Mouse (Mus musculus) layer of hippocampus, postnatal 14 days (tissue): ENCODE data around the gene Veph1. TPM values are rescaled to one million over a fixed set of nuclear protein-coding genes. Genes with fewer than 3 reads are reported as not detected.

Experiments
- DNase-seq, 2 experiments: peaks; one replicate each; pipeline ENCODE4 v3.0.0; 2021 to 2022; ENCODE audit warnings: low spot score in 2 of 2, mixed read lengths in 1 of 2
- total RNA-seq, 2 experiments: library from RNA; stranded (reverse); gene quantifications; 2 replicates each; pipeline ENCODE4 v1.2.3; 2021

The Veph1 gene
- total RNA-seq, 2 experiments from 2014 or later: 0.97 to 1.1 TPM

- no peak for DNase-seq
Observed at GRCm38 (mm10) chr3:66102599-66102932, 194.1 kb downstream of the Veph1 start.

- DNase-seq: no peak
Observed at GRCm38 (mm10) chr3:66101809-66102598, 194.6 kb downstream of the Veph1 start.

- DNase-seq: no peak
Observed at GRCm38 (mm10) chr3:66101074-66101473, 195.6 kb downstream of the Veph1 start.

- DNase-seq: no peak
Observed at GRCm38 (mm10) chr3:66091746-66092145, 204.9 kb downstream of the Veph1 start.

GRCm38 (mm10) chr3:66087608-66088007, 209.0 kb downstream of the Veph1 start:
- peak; percentile 52 to 74 for DNase-seq

- no peak for DNase-seq
Observed at GRCm38 (mm10) chr3:66083856-66084255, 212.8 kb downstream of the Veph1 start.

GRCm38 (mm10) chr3:66083407-66083806, 213.2 kb downstream of the Veph1 start:
- no peak for DNase-seq

GRCm38 (mm10) chr3:66082975-66083374, 213.7 kb downstream of the Veph1 start:
- DNase-seq: no peak

- DNase-seq: no peak
Observed at GRCm38 (mm10) chr3:66081363-66081736, 215.3 kb downstream of the Veph1 start.

- no peak for DNase-seq
Observed at GRCm38 (mm10) chr3:66080631-66081362, 215.8 kb downstream of the Veph1 start.

- no peak for DNase-seq
Observed at GRCm38 (mm10) chr3:66079886-66080285, 216.8 kb downstream of the Veph1 start.

GRCm38 (mm10) chr3:66078898-66079537, 217.6 kb downstream of the Veph1 start:
- DNase-seq: no peak

GRCm38 (mm10) chr3:66078026-66078721, 218.5 kb downstream of the Veph1 start:
- no peak for DNase-seq

- DNase-seq: no peak
Observed at GRCm38 (mm10) chr3:66070274-66070673, 226.4 kb downstream of the Veph1 start.

GRCm38 (mm10) chr3:66063881-66064280, 232.8 kb downstream of the Veph1 start:
- no peak for DNase-seq

- no peak for DNase-seq
Observed at GRCm38 (mm10) chr3:66056912-66057311, 239.7 kb downstream of the Veph1 start.

- DNase-seq: no peak
Observed at GRCm38 (mm10) chr3:66055652-66056051, 241.0 kb downstream of the Veph1 start.

- no peak for DNase-seq
Observed at GRCm38 (mm10) chr3:66050092-66050886, 246.3 kb downstream of the Veph1 start.

- DNase-seq: no peak
Observed at GRCm38 (mm10) chr3:66040857-66041494, 255.7 kb downstream of the Veph1 start.

GRCm38 (mm10) chr3:66035226-66035625, 261.4 kb downstream of the Veph1 start:
- DNase-seq: no peak
